ENCODE assay signal across 12 mouse cellular contexts in the genomic region with DNA sequence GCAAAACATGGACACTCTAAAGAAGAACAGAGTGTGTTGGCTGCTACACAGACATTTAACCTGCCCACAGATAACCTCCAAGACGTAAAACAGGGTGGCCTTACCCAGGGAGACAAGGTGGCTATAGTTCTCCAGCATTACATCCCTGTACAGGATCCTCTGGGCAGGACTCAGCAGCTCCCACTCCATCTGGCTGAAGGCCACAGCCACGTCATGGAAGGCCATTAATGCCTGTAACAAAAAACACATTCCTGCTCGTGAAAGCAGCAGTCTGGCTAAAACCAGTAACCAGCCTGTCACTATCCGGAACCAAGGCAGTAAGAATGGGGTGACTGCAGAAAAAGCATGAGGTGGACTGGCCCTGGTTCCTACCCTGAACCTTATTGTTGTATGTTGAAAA. TPM values are rescaled to one million over a fixed set of nuclear protein-coding genes. Genes with fewer than 3 reads are reported as not detected.
DNase-seq lines count a peak whose midpoint lies in the region; ATAC-seq lines count a peak whose summit lies in the region.
"Had no signal": no experiment of that assay in that cellular context is flagged by ENCODE, and none has a peak within 500 bp of the region (broad histone marks: within the 10 kb centered on the region; RNA-seq: fewer than 3 reads in every experiment).

No protein-coding gene starts in this region.

- peak; percentile 80 for DNase-seq in kidney, adult 11 months
- DNase-seq in embryonic facial prominence, embryonic 14.5 days (ENCODE audit: low spot score): peak; percentile 66
- DNase-seq in lung, postnatal 4 days: peak; percentile 62 to 80
- DNase-seq in thymus, postnatal 25 days: no peak
- no peak for DNase-seq in right cerebral cortex, postnatal 25 days
- no peak for DNase-seq in hindbrain, embryonic 11.5 days (ENCODE audit: low spot score)
- DNase-seq: cerebellum, adult 11-12 months had no signal

- no peak overlapping the region for H3K4me3 ChIP-seq in kidney, embryonic 15.5 days (replicated peaks)
- H3K4me3 ChIP-seq in embryonic facial prominence, embryonic 14.5 days (ENCODE audit: low read depth, low read length): no peak overlapping the region
- H3K4me3 ChIP-seq in kidney, embryonic 16.5 days (ENCODE audit: low read length): no peak overlapping the region
- H3K4me3 ChIP-seq in hindbrain, embryonic 11.5 days (ENCODE audit: low read depth, low read length): no peak overlapping the region
- H3K4me3 ChIP-seq: intestine, embryonic 15.5 days had no signal

- H3K27ac ChIP-seq in kidney, embryonic 15.5 days: no peak overlapping the region
- peak overlapping the region; percentile 58; the same call in 1 of the 2 replicates for H3K27ac ChIP-seq in embryonic facial prominence, embryonic 14.5 days (replicated peaks; ENCODE audit: low read depth, low read length)
- H3K27ac ChIP-seq in kidney, embryonic 16.5 days (ENCODE audit: low read length): no peak overlapping the region
- no peak overlapping the region for H3K27ac ChIP-seq in hindbrain, embryonic 11.5 days (ENCODE audit: low read depth, low read length)
- H3K27ac ChIP-seq: forebrain, embryonic 13.5 days; intestine, embryonic 15.5 days; liver, embryonic 14.5 days had no signal

- H3K4me1 ChIP-seq in kidney, embryonic 15.5 days: peaks cover 4% of the 10 kb centered on the region; the same call in 1 of the 2 replicates
- 0 out of 2 replicates have a peak, but pooled peaks cover 5% of the 10 kb centered on the region for H3K4me1 ChIP-seq in embryonic facial prominence, embryonic 14.5 days (ENCODE audit: control insufficient read depth, insufficient read depth, low read length)
- peaks cover 10% of the 10 kb centered on the region; the same call in 1 of the 2 replicates for H3K4me1 ChIP-seq in kidney, embryonic 16.5 days (ENCODE audit: insufficient read depth, low read length)
- no peaks in the 10 kb centered on the region; the same call in 1 of the 2 replicates for H3K4me1 ChIP-seq in hindbrain, embryonic 11.5 days (replicated peaks; ENCODE audit: control insufficient read depth, insufficient read depth, low read length)
- H3K4me1 ChIP-seq: intestine, embryonic 15.5 days had no signal

- no peaks in the 10 kb centered on the region for H3K9me3 ChIP-seq in kidney, embryonic 15.5 days (replicated peaks)
- H3K9me3 ChIP-seq in embryonic facial prominence, embryonic 14.5 days (ENCODE audit: control insufficient read depth, low read length): peaks cover 16% of the 10 kb centered on the region
- H3K9me3 ChIP-seq in kidney, embryonic 16.5 days (ENCODE audit: low read length): peaks cover 12% of the 10 kb centered on the region
- no peaks in the 10 kb centered on the region; the same call in 1 of the 2 replicates for H3K9me3 ChIP-seq in hindbrain, embryonic 11.5 days (ENCODE audit: control insufficient read depth, low read length)
- H3K9me3 ChIP-seq: intestine, embryonic 15.5 days had no signal

- H3K36me3 ChIP-seq in kidney, embryonic 15.5 days: peaks cover 40% of the 10 kb centered on the region
- H3K36me3 ChIP-seq in embryonic facial prominence, embryonic 14.5 days (ENCODE audit: control insufficient read depth, insufficient read depth, low read length): peaks cover 35% of the 10 kb centered on the region
- H3K36me3 ChIP-seq in kidney, embryonic 16.5 days (ENCODE audit: insufficient read depth, low read length): peaks cover 34% of the 10 kb centered on the region
- H3K36me3 ChIP-seq in hindbrain, embryonic 11.5 days (ENCODE audit: control insufficient read depth, insufficient read depth, low read length): peaks cover 4% of the 10 kb centered on the region; the same call in 1 of the 2 replicates

- 57% methylated on average over 4 of the region's 4 CpGs for WGBS in kidney, embryonic 15.5 days
- WGBS in embryonic facial prominence, embryonic 14.5 days: 52% methylated on average over 4 of the region's 4 CpGs
- WGBS in kidney, embryonic 16.5 days: 55% methylated on average over 4 of the region's 4 CpGs
- 74% methylated on average over 4 of the region's 4 CpGs for WGBS in hindbrain, embryonic 11.5 days

- no peak for ATAC-seq in kidney, embryonic 15.5 days (replicated peaks; ENCODE audit: low FRiP score)
- ATAC-seq in embryonic facial prominence, embryonic 14.5 days (ENCODE audit: low read depth): 0 out of 2 replicates have a peak, but pooled peaks have one; percentile 30
- ATAC-seq in kidney, embryonic 16.5 days (ENCODE audit: low FRiP score, low TSS enrichment): peak; percentile 57; the same call in 1 of the 2 replicates
- ATAC-seq in hindbrain, embryonic 11.5 days (ENCODE audit: low FRiP score): no peak

- H3K4me2 ChIP-seq in kidney, embryonic 15.5 days: no peak overlapping the region
- H3K4me2 ChIP-seq in embryonic facial prominence, embryonic 14.5 days (ENCODE audit: low read depth, low read length): no peak overlapping the region
- H3K4me2 ChIP-seq in kidney, embryonic 16.5 days (replicated peaks; ENCODE audit: low read depth, low read length): no peak overlapping the region
- no peak overlapping the region for H3K4me2 ChIP-seq in hindbrain, embryonic 11.5 days (replicated peaks; ENCODE audit: low read depth, low read length)
- H3K4me2 ChIP-seq: intestine, embryonic 15.5 days had no signal

- no peaks in the 10 kb centered on the region for H3K27me3 ChIP-seq in kidney, embryonic 15.5 days
- H3K27me3 ChIP-seq in embryonic facial prominence, embryonic 14.5 days (replicated peaks; ENCODE audit: control insufficient read depth, insufficient read depth, low read length): no peaks in the 10 kb centered on the region
- H3K27me3 ChIP-seq in kidney, embryonic 16.5 days (ENCODE audit: insufficient read depth, low read length): no peaks in the 10 kb centered on the region
- H3K27me3 ChIP-seq in hindbrain, embryonic 11.5 days (ENCODE audit: control insufficient read depth, insufficient read depth, low read length): no peaks in the 10 kb centered on the region
- H3K27me3 ChIP-seq: forebrain, embryonic 13.5 days; intestine, embryonic 15.5 days had no signal

- H3K9ac ChIP-seq in kidney, embryonic 15.5 days: no peak overlapping the region
- no peak overlapping the region for H3K9ac ChIP-seq in embryonic facial prominence, embryonic 14.5 days (ENCODE audit: low read depth, low read length)
- H3K9ac ChIP-seq in kidney, embryonic 16.5 days (replicated peaks; ENCODE audit: low read length): no peak overlapping the region
- H3K9ac ChIP-seq in hindbrain, embryonic 11.5 days (ENCODE audit: low read depth, low read length): no peak overlapping the region
- H3K9ac ChIP-seq: forebrain, embryonic 13.5 days; intestine, embryonic 15.5 days; liver, embryonic 14.5 days had no signal

RNA-seq across cellular contexts. Expression of gene Zfp169, which starts 14.6 kb away (rescaled TPM):
- polyA plus RNA-seq in kidney, embryonic 15.5 days (2015; fragmentation: Nextera tagmentation; extraction: Ambion mirVana): 3.5 and 3.9 TPM in 2 replicates
- 5.0 and 6.3 TPM in 2 replicates for polyA plus RNA-seq in embryonic facial prominence, embryonic 14.5 days (2014; fragmentation: Nextera tagmentation; extraction: Ambion mirVana)
- polyA plus RNA-seq in kidney, embryonic 16.5 days (2015; fragmentation: Nextera tagmentation; extraction: Ambion mirVana): 4.1 and 4.2 TPM in 2 replicates
- polyA plus RNA-seq in hindbrain, embryonic 11.5 days (2014; fragmentation: Nextera tagmentation; extraction: Ambion mirVana): 7.9 and 8.9 TPM in 2 replicates

RNA-seq across cellular contexts. Expression of gene A830005F24Rik, which starts 14.7 kb away (rescaled TPM):
- 1.2 and 1.5 TPM in 2 replicates for polyA plus RNA-seq in kidney, embryonic 15.5 days (2015; fragmentation: Nextera tagmentation; extraction: Ambion mirVana)
- polyA plus RNA-seq in embryonic facial prominence, embryonic 14.5 days (2014; fragmentation: Nextera tagmentation; extraction: Ambion mirVana): 0.82 and 1.5 TPM in 2 replicates
- 0.76 and 1.8 TPM in 2 replicates for polyA plus RNA-seq in kidney, embryonic 16.5 days (2015; fragmentation: Nextera tagmentation; extraction: Ambion mirVana)
- 3.0 and 4.6 TPM in 2 replicates for polyA plus RNA-seq in hindbrain, embryonic 11.5 days (2014; fragmentation: Nextera tagmentation; extraction: Ambion mirVana)

Comparison
In these comparisons a context has a peak if more than half of its experiments do, and no peak if none do; other contexts are left out.
1. ATAC-seq: peak in embryonic facial prominence, embryonic 14.5 days (single experiment) and kidney, embryonic 16.5 days (single experiment); none in kidney, embryonic 15.5 days (single experiment) and hindbrain, embryonic 11.5 days (single experiment).
2. DNase-seq: peak in kidney, adult 11 months (single experiment), embryonic facial prominence, embryonic 14.5 days (single experiment) and lung, postnatal 4 days (2 of 2); none in thymus, postnatal 25 days (single experiment), right cerebral cortex, postnatal 25 days (single experiment) and hindbrain, embryonic 11.5 days (single experiment).